Mouse (Mus musculus) midbrain, embryonic 16.5 days (tissue): ENCODE results near the gene Mosmo. TPM values are rescaled to one million over a fixed set of nuclear protein-coding genes. Genes with fewer than 3 reads are reported as not detected.
A peak's percentile ranks its signal among the peaks of the same experiment; 100 is the strongest.

ENCODE experiments used
- ATAC-seq: fragments of 200-750 bp; cut with Nextera tagmentation; 2 replicates; pipeline ENCODE4 v1.8.0; 2017; ENCODE audit warnings: moderate TSS enrichment
- H3K27ac ChIP-seq: fragments of 300-500 bp; sonication (generic); 2 replicates; pipeline ENCODE4 v1.5.1; 2014; ENCODE audit warnings: mild to moderate bottlenecking, low read length, mixed read lengths
- H3K27me3 ChIP-seq: fragments of 300-500 bp; sonication (generic); 2 replicates; pipeline ENCODE4 v1.6.1; 2014; ENCODE audit warnings: low read depth, low read length, mixed read lengths; ENCODE audit not compliant: control insufficient read depth, insufficient read depth
- H3K36me3 ChIP-seq: fragments of 300-500 bp; sonication (generic); 2 replicates; pipeline ENCODE4 v1.6.1; 2014; ENCODE audit warnings: mild to moderate bottlenecking, low read length, moderate library complexity, mixed read lengths; ENCODE audit not compliant: control insufficient read depth, insufficient read depth
- H3K4me1 ChIP-seq: fragments of 300-500 bp; sonication (generic); 2 replicates; pipeline ENCODE4 v1.6.1; 2014; ENCODE audit warnings: mild to moderate bottlenecking, low read length, mixed read lengths; ENCODE audit not compliant: control insufficient read depth, insufficient read depth
- H3K4me2 ChIP-seq: fragments of 300-500 bp; sonication (generic); 2 replicates; pipeline ENCODE4 v1.6.1; 2014; ENCODE audit warnings: mild to moderate bottlenecking, low read length, mixed read lengths
- H3K4me3 ChIP-seq: fragments of 300-500 bp; sonication (generic); 2 replicates; pipeline ENCODE4 v1.5.1; 2014; ENCODE audit warnings: low read depth, mild to moderate bottlenecking, low read length, moderate library complexity, mixed read lengths
- H3K9ac ChIP-seq: fragments of 300-500 bp; sonication (generic); 2 replicates; pipeline ENCODE4 v1.6.1; 2014; ENCODE audit warnings: low read depth, low read length, mixed read lengths
- H3K9me3 ChIP-seq: fragments of 300-500 bp; sonication (generic); replicated peaks from 2 replicates; pipeline ENCODE4 v1.6.1; 2014; ENCODE audit warnings: mild to moderate bottlenecking, low read length, mixed read lengths; ENCODE audit not compliant: control insufficient read depth, poor library complexity, severe bottlenecking
- WGBS: fragments of 180-500 bp; shearing (Covaris S2); extraction: QIAGEN DNeasy Blood & Tissue Kit; methylation state at CpG from one replicate; pipeline ENCODE4 v1.1.7; 2014; 5-methylcytosine and 5-hydroxymethylcytosine counted together
- polyA plus RNA-seq: library from polyadenylated mRNA; unstranded; fragments of >200 nt; fragmentation: Nextera tagmentation; extraction: Ambion mirVana; gene quantifications from 2 replicates; pipeline ENCODE4 v1.2.1, GENCODE M21; 2015

Mosmo gene
- polyA plus RNA-seq, 1 experiment from 2014 or later, result 11.7 TPM

- WGBS, result 21% methylated on average over 14 of the region's 14 CpGs
- H3K9me3 ChIP-seq, result no peaks in the 10 kb centered on the region
- H3K27me3 ChIP-seq, result no peaks in the 10 kb centered on the region
- H3K4me1 ChIP-seq, result no peaks in the 10 kb centered on the region
- peak; percentile 86 for ATAC-seq
- H3K4me2 ChIP-seq, result 0 out of 2 replicates have a peak within 1 kb of the TSS, but pooled peaks have one; percentile 14
- no peak within 1 kb of the TSS for H3K27ac ChIP-seq
- H3K36me3 ChIP-seq, result no peaks in the 10 kb centered on the region
- H3K9ac ChIP-seq, result no peak within 1 kb of the TSS
- H3K4me3 ChIP-seq, result no peak within 1 kb of the TSS
These were observed 7.1 kb upstream of the Mosmo start, which contains the start of gene Pdzd9 for GRCm38 (mm10) chr7:120670153-120670875. Gene Pdzd9, minus strand, starts transcription at chr7:120670343.

- Histone ChIP-seq H3K9me3 (no peaks in the 10 kb centered on the region), H3K4me3 (no peak overlapping the region), H3K4me1 (peaks cover 3% of the 10 kb centered on the region), H3K27me3 (no peaks in the 10 kb centered on the region), H3K36me3 (no peaks in the 10 kb centered on the region), H3K9ac (no peak overlapping the region), H3K27ac (no peak overlapping the region), H3K4me2 (no peak overlapping the region)
- 72% methylated on average over 2 of the region's 2 CpGs for WGBS
- ATAC-seq, result no peak
These were observed 6.1 kb upstream of the Mosmo start for GRCm38 (mm10) chr7:120671271-120671670.

- 1% methylated on average over 42 of the region's 42 CpGs for WGBS
- Histone ChIP-seq H3K9me3 (no peaks in the 10 kb centered on the region), H3K4me2 (peak overlapping the region; percentile 72), H3K4me3 (peak overlapping the region; percentile 82), H3K4me1 (peaks cover 36% of the 10 kb centered on the region), H3K36me3 (no peaks in the 10 kb centered on the region), H3K27ac (peak overlapping the region; percentile 73), H3K27me3 (no peaks in the 10 kb centered on the region), H3K9ac (peak overlapping the region; percentile 84)
- ATAC-seq, result peak; percentile 77
These were observed 530 bp downstream of the Mosmo start for GRCm38 (mm10) chr7:120677764-120678531.

GRCm38 (mm10) chr7:120679023-120679422, 1.6 kb downstream of the Mosmo start:
- H3K9ac ChIP-seq, result peak overlapping the region; percentile 5

GRCm38 (mm10) chr7:120682002-120682401, 4.6 kb downstream of the Mosmo start:
- Histone ChIP-seq H3K36me3 (no peaks in the 10 kb centered on the region), H3K4me1 (peaks cover 28% of the 10 kb centered on the region), H3K27me3 (no peaks in the 10 kb centered on the region), H3K27ac (no peak overlapping the region), H3K4me2 (no peak overlapping the region), H3K9ac (no peak overlapping the region), H3K4me3 (no peak overlapping the region), H3K9me3 (no peaks in the 10 kb centered on the region)
- ATAC-seq, result no peak
- WGBS, result 83% methylated on average over 4 of the region's 4 CpGs

More at GRCm38 (mm10) chr7:120679023-120679422, 1.6 kb downstream of the Mosmo start:
- peak overlapping the region; percentile 72 for H3K4me2 ChIP-seq
- no peak overlapping the region for H3K27ac ChIP-seq
- 61% methylated on average over 8 of the region's 8 CpGs for WGBS
- H3K4me3 ChIP-seq, result peak overlapping the region; percentile 82
- H3K36me3 ChIP-seq, result no peaks in the 10 kb centered on the region
- no peaks in the 10 kb centered on the region for H3K9me3 ChIP-seq
- no peaks in the 10 kb centered on the region for H3K27me3 ChIP-seq
- ATAC-seq, result no peak
- peaks cover 36% of the 10 kb centered on the region for H3K4me1 ChIP-seq

GRCm38 (mm10) chr7:120684731-120685161, 7.3 kb downstream of the Mosmo start:
- H3K36me3 ChIP-seq, result no peaks in the 10 kb centered on the region
- H3K27me3 ChIP-seq, result no peaks in the 10 kb centered on the region
- no peak for ATAC-seq
- H3K4me1 ChIP-seq, result peaks cover 13% of the 10 kb centered on the region
- H3K4me2 ChIP-seq, result no peak overlapping the region
- H3K27ac ChIP-seq, result no peak overlapping the region
- 87% methylated on average over 2 of the region's 2 CpGs for WGBS
- H3K9ac ChIP-seq, result no peak overlapping the region
- no peaks in the 10 kb centered on the region for H3K9me3 ChIP-seq
- H3K4me3 ChIP-seq, result no peak overlapping the region

GRCm38 (mm10) chr7:120685227-120685626, 7.8 kb downstream of the Mosmo start:
- no peaks in the 10 kb centered on the region for H3K27me3 ChIP-seq
- 86% methylated on average over 6 of the region's 6 CpGs for WGBS
- no peaks in the 10 kb centered on the region for H3K36me3 ChIP-seq
- no peak for ATAC-seq
- no peaks in the 10 kb centered on the region for H3K9me3 ChIP-seq
- H3K4me3 ChIP-seq, result no peak overlapping the region
- no peak overlapping the region for H3K27ac ChIP-seq
- no peak overlapping the region for H3K9ac ChIP-seq
- no peak overlapping the region for H3K4me2 ChIP-seq
- peaks cover 8% of the 10 kb centered on the region for H3K4me1 ChIP-seq

GRCm38 (mm10) chr7:120690634-120691033, 13.2 kb downstream of the Mosmo start:
- 79% methylated on average over 4 of the region's 4 CpGs for WGBS
- H3K4me2 ChIP-seq, result no peak overlapping the region
- H3K9ac ChIP-seq, result no peak overlapping the region
- H3K4me3 ChIP-seq, result no peak overlapping the region
- no peaks in the 10 kb centered on the region for H3K4me1 ChIP-seq
- ATAC-seq, result no peak
- H3K36me3 ChIP-seq, result no peaks in the 10 kb centered on the region
- no peaks in the 10 kb centered on the region for H3K9me3 ChIP-seq
- H3K27me3 ChIP-seq, result no peaks in the 10 kb centered on the region
- H3K27ac ChIP-seq, result no peak overlapping the region

- no peaks in the 10 kb centered on the region for H3K4me1 ChIP-seq
- 94% methylated on average over 5 of the region's 5 CpGs for WGBS
- no peaks in the 10 kb centered on the region for H3K36me3 ChIP-seq
- no peak overlapping the region for H3K27ac ChIP-seq
- H3K27me3 ChIP-seq, result no peaks in the 10 kb centered on the region
- no peaks in the 10 kb centered on the region for H3K9me3 ChIP-seq
- H3K4me3 ChIP-seq, result no peak overlapping the region
- no peak overlapping the region for H3K4me2 ChIP-seq
- no peak overlapping the region for H3K9ac ChIP-seq
- no peak for ATAC-seq
These were observed 16.5 kb downstream of the Mosmo start for GRCm38 (mm10) chr7:120693831-120694375.
